Mouse (Mus musculus) urinary bladder, adult 18-20 months (tissue): ENCODE data around the gene Kcnip1.
A peak's percentile ranks its signal among the peaks of the same experiment; 100 is the strongest.

ENCODE experiments used
- DNase-seq, 2 experiments: peaks; one replicate each; pipeline ENCODE4 v3.0.0; 2022; ENCODE audit warnings: low spot score in 2 of 2, mixed read lengths in 2 of 2

The Kcnip1 gene

GRCm38 (mm10) chr11:33766976-33767938 lies 225.7 kb downstream of the Kcnip1 start:
- DNase-seq, result no peak

- DNase-seq, result no peak
These were observed 231.7 kb downstream of the Kcnip1 start for GRCm38 (mm10) chr11:33761201-33761755.

- DNase-seq, result no peak
These were observed 236.3 kb downstream of the Kcnip1 start for GRCm38 (mm10) chr11:33756624-33757023.

GRCm38 (mm10) chr11:33752431-33752873 lies 240.5 kb downstream of the Kcnip1 start:
- no peak for DNase-seq

- no peak for DNase-seq
These were observed 241.4 kb downstream of the Kcnip1 start for GRCm38 (mm10) chr11:33751503-33751902.

- DNase-seq, result no peak
These were observed 243.0 kb downstream of the Kcnip1 start for GRCm38 (mm10) chr11:33749979-33750378.

GRCm38 (mm10) chr11:33749408-33749807 lies 243.5 kb downstream of the Kcnip1 start:
- no peak for DNase-seq

- DNase-seq, result no peak
These were observed 244.2 kb downstream of the Kcnip1 start for GRCm38 (mm10) chr11:33748754-33749153.

GRCm38 (mm10) chr11:33747402-33747955 lies 245.5 kb downstream of the Kcnip1 start:
- no peak for DNase-seq

- DNase-seq, result no peak
These were observed 246.6 kb downstream of the Kcnip1 start for GRCm38 (mm10) chr11:33746402-33746801.

GRCm38 (mm10) chr11:33745821-33746329 lies 247.1 kb downstream of the Kcnip1 start:
- DNase-seq, result no peak

GRCm38 (mm10) chr11:33744429-33744828 lies 248.5 kb downstream of the Kcnip1 start:
- DNase-seq, result peak in 1 of 2 experiments; percentile 47

- DNase-seq, result no peak
These were observed 252.8 kb downstream of the Kcnip1 start for GRCm38 (mm10) chr11:33740187-33740586.

- no peak for DNase-seq
These were observed 256.5 kb downstream of the Kcnip1 start for GRCm38 (mm10) chr11:33736426-33736825.

- DNase-seq, result peak; percentile 32 to 67
These were observed 259.7 kb downstream of the Kcnip1 start for GRCm38 (mm10) chr11:33733269-33733668.

GRCm38 (mm10) chr11:33732358-33732757 lies 260.6 kb downstream of the Kcnip1 start:
- no peak for DNase-seq

GRCm38 (mm10) chr11:33721297-33721696 lies 271.7 kb downstream of the Kcnip1 start:
- DNase-seq, result peak; percentile 15 to 65

- DNase-seq, result no peak
These were observed 286.2 kb downstream of the Kcnip1 start for GRCm38 (mm10) chr11:33706777-33707176.

- DNase-seq, result no peak
These were observed 290.9 kb downstream of the Kcnip1 start for GRCm38 (mm10) chr11:33701958-33702459.

- no peak for DNase-seq
These were observed 291.6 kb downstream of the Kcnip1 start for GRCm38 (mm10) chr11:33701236-33701957.

GRCm38 (mm10) chr11:33700725-33701124 lies 292.2 kb downstream of the Kcnip1 start:
- no peak for DNase-seq
